Mouse (Mus musculus): ENCODE measurements around the gene Psmc1. TPM values are rescaled to one million over a fixed set of nuclear protein-coding genes. Genes with fewer than 3 reads are reported as not detected.

Gene Psmc1
- total RNA-seq (2023), result 72.4 TPM

DNA sequence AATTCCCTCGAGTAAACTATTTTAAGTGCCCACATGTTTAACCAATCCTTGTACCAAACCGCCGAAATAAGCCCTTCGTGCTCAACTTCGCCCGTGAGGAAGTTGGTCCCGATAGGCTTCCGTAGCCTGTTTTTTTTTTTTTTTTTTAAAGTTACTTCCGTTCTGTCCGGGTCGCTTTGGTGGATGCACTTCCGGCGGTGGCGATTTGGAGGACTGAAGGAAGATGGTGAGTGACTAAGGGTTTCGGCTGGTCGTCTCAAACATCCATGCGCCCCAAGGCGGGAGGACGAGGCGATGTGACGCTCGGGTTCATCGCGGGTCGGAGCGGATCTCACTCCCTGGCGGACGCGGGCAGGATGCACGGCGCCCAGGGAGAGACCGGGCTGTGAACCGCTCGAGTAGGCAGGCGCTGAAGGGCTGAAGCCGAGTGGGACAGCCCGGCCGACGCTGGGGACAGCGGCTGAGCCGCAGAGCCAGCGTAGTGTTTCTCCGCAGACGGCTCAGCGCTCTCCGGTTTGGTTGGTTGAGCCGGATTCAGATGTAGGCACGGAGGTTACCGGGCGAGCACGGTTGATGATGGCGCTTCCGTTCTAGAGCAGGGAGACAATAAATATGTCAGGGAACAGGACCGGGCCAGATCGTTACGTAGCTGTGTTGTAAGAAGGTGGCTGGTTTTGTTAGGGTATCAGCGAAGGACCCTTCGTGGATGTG lies at the start of gene Psmc1:
Gene Psmc1 (plus strand): TSS at position 169 of the 711 bp plus-strand sequence.

DNA sequence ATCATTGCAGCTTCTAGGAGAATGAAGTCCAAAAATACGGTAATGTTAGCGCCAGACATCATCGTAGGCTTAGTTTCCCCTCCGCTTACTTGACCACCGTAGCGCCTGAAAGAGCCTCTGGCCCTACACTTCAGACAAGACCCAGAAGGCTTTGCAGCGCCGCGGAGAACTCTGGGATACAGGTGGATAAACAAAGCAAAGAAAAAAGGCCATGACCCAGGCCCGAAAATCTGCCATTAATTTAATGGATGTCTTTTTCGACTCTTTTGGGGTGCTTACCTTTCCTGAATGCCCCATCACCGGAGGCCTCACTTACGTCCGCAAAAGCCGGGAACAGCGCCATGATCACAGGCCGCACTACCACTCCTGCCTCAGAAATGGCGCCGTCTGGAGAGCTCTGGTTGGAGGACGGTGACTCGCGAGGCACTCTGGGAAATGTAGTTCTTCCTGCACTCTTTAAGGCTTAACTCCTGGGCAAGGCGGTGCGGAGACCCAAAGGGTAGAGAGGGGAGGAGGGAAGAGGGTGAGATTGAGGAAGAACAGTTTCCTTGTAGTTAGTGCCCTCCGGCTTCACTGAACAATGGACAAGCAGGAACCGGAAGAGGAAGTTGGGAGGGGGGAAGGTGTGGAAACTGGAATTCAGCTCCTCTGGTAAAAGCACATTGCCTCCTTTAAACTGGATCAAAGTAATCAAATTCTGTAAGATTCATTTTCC lies 49.5 kb downstream of the Psmc1 start, which contains the start of gene Nrde2:
Gene Nrde2 (minus strand): TSS at position 393 of the 715 bp plus-strand sequence.

Other genes with a start within 250 kb of the Psmc1 start
- gene Efcab11, start 225.7 kb upstream of the Psmc1 start, total RNA-seq (2023), result 0.83 TPM
- 23.3 TPM for gene Tdp1, start 225.6 kb upstream of the Psmc1 start, total RNA-seq (2023)
- 1.3 TPM for gene Kcnk13, start 145.7 kb upstream of the Psmc1 start, total RNA-seq (2023)
- gene Nrde2, start 49.5 kb downstream of the Psmc1 start, total RNA-seq (2023), result 34.5 TPM
- 449 TPM for gene Calm1, start 89.3 kb downstream of the Psmc1 start, total RNA-seq (2023)